Mouse (Mus musculus) left cerebral cortex, postnatal 4 days (tissue): ENCODE data around the gene Mrpl51. TPM values are rescaled to one million over a fixed set of nuclear protein-coding genes. Genes with fewer than 3 reads are reported as not detected.

Source experiments
- DNase-seq: peaks from one replicate; pipeline ENCODE4 v3.0.0-alpha.2; 2022
- intact Hi-C: fragments of 180-260 bp; cut with DNase I; formaldehyde crosslinking; loops from one replicate; pipeline ENCODE4 v1.15.1; 2025
- total RNA-seq, 2 experiments: library from RNA; stranded (reverse); gene quantifications; 2 replicates each; pipeline ENCODE4 v1.2.3; 2021

The Mrpl51 gene
- total RNA-seq, 2 experiments from 2014 or later, result 67.7 to 72.7 TPM

DNA sequence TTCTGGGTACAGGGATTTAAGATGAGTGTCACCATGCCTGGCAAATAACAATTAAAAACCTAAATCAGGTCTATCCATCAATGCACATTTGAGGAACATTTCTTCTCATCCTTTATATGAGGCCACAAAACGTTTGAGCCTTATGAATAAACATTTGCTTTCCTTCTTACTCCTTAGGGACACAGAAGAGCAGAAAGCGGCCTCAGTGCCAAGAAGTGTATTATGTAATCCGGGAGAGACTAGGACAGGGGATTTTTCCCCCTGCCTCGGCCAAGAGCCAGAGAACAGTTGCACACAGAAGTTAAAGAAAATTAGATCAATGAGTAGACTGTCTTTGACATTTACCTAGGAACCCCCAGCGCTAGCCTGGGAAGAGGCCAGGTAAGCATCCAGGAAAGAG lies 9.5 kb upstream of the Mrpl51 start:
- intact Hi-C loops, result no loop called here
- DNase-seq, result no peak

GRCm38 (mm10) chr6:125186203-125186602 lies 5.4 kb upstream of the Mrpl51 start:
- no peak for DNase-seq
- intact Hi-C loops, result no loop called here

GRCm38 (mm10) chr6:125190816-125191215 lies 785 bp upstream of the Mrpl51 start:
- intact Hi-C loops, result no loop called here
- DNase-seq, result no peak

GRCm38 (mm10) chr6:125192016-125192714 lies 564 bp downstream of the Mrpl51 start:
- intact Hi-C loops, result no loop called here
- peak; percentile 95 for DNase-seq

- no peak for DNase-seq
- intact Hi-C loops, result no loop called here
Observed at GRCm38 (mm10) chr6:125192841-125193240, 1.2 kb downstream of the Mrpl51 start.

DNA sequence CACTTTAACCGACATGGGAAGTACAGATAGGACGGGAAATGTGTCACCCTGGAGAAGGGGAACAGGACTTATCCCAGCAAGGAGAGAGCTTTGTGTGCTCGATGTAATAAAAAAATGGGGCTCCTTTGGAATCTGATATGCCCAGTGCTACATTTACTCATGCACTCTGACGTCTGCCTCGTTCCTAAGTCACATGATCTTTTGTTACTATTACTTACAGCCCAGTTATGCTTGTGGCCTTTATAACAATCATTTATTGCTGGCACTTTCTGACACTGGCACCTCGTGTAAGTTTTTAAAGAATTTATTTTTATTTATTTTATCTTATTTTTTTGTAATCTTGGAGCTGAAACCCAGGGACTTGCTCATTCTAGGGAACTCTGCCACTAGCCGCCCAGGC lies 1.8 kb downstream of the Mrpl51 start:
- intact Hi-C loops, result no loop called here
- no peak for DNase-seq

DNA sequence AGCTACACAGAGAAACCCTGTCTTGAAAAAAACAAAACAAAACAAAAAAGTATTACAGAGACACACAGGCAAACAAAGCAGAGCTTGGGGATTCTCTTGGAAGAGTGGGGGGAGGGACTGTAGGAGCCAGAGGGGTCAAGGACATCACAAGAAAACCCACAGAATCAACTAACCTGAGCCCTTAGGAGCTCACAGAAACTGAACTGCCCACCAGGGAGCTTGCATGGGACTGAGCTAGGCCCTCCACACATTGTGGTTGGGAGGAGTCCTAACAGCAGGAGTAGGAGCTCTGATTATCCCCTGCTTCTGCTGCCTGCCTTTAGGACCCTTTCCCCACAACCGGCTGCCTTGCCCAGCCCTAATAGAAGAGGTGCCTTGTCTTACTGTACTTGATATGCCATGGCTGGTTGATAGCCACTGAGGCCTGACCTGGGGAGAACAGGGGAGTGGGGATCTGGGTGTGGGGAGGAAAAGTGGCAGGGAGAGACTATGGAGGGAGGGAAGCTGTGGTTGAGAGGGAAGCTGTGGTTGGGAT lies 4.0 kb downstream of the Mrpl51 start:
- DNase-seq, result no peak
- intact Hi-C loops, result no loop called here

- DNase-seq, result no peak
Observed at GRCm38 (mm10) chr6:125196301-125196700, 4.7 kb downstream of the Mrpl51 start.

DNA sequence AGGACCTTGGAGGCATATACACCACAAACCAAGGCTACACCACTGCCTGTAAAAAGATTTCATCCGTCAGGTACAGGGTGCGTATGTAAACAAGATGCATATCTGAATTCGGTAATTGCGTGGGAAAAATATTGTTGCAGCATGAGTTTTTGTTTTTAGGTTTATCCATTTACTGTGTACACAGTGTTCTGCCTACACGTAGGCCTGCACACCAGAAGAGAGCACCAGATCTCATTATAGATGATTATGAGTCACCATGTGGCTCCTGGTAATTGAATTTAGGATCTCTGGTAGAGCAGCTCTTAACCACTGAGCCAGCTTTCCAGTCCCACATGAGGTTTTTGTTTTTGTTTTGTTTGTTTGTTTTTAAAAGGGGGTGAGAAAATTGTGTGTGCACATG lies 5.6 kb downstream of the Mrpl51 start:
- DNase-seq, result no peak
- intact Hi-C loops, result no loop called here

More at GRCm38 (mm10) chr6:125196301-125196700, 4.7 kb downstream of the Mrpl51 start:
- intact Hi-C loops, result no loop called here

- no peak for DNase-seq
- intact Hi-C loops, result no loop called here
Observed at GRCm38 (mm10) chr6:125210436-125210835, 18.8 kb downstream of the Mrpl51 start.

GRCm38 (mm10) chr6:125212621-125213020 lies 21.0 kb downstream of the Mrpl51 start:
- intact Hi-C loops, result no loop called here
- no peak for DNase-seq

DNA sequence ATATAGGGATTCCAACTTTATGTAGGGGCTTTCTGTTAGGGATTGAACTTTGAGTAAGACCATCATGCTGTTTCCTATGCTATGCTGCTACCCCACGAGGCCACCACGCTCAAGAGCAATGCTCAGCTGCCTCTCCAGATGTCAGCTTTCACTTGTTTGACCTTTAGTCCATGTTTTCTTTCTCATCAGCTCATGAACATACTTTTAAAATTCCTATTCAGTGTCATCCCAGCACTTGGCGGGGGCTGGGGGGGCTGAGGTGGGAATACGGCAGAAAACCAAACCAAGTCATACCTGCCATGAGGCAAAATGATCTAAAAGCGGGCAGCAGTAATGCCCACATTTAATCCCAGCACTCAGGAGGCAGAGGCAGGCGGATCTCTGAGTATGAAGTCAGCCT lies 21.5 kb downstream of the Mrpl51 start:
- DNase-seq, result no peak
- intact Hi-C loops, result no loop called here

GRCm38 (mm10) chr6:125213715-125214114 lies 22.1 kb downstream of the Mrpl51 start:
- intact Hi-C loops, result no loop called here
- no peak for DNase-seq

GRCm38 (mm10) chr6:125215148-125215954 lies 23.8 kb downstream of the Mrpl51 start, which contains the start of gene Vamp1:
Gene Vamp1, plus strand, starts transcription at chr6:125215551.
- peak; percentile 92 for DNase-seq
- intact Hi-C loops, result loop anchor here (5.0 kb wide), 1 partner anchor 57 kb away; no protein-coding TSS in a partner anchor

GRCm38 (mm10) chr6:125216898-125217297 lies 25.3 kb downstream of the Mrpl51 start:
- intact Hi-C loops, result loop anchor here (5.0 kb wide), 1 partner anchor 55 kb away; no protein-coding TSS in a partner anchor
- no peak for DNase-seq

DNA sequence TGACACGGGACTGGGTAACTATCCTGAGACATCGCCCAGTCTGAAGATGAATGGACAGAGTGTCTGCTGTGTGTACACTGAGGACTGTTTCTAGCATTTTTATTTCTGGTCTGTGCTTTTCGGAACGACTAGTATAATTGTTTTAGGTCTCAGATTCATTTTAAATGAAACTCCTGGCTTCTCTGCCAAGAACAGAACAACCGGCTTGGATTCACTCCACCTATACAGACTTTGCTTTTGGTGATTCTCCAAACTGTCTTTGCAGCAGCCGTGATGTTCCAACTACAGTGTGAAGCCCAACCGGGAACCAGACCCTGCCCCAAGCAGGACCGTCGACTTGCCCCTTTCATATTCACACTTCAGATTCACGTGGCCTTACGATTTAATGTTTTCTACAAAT lies 26.3 kb downstream of the Mrpl51 start:
- no peak for DNase-seq
- intact Hi-C loops, result loop anchor here (5.0 kb wide), 1 partner anchor 54 kb away; no protein-coding TSS in a partner anchor

DNA sequence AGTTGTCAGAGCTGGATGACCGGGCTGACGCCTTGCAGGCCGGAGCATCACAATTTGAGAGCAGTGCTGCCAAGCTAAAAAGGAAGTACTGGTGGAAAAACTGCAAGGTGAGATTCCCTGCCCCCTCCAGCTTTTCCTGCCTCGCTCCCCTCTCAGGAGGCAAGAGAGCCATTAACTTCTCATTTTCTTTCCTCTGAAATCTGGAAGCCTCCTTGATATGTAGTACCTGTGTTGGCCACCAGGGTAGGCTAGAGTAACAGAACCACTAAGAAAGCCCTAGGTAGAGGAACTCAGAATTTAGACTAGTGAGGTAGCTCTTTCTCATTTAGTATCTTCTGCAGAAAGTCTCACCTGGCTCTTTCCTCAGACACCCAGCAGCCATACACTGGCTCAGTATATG lies 27.4 kb downstream of the Mrpl51 start:
- peak; percentile 48 for DNase-seq
- intact Hi-C loops, result loop anchor here (5.0 kb wide), 1 partner anchor 53 kb away; no protein-coding TSS in a partner anchor

- intact Hi-C loops, result no loop called here
Observed at GRCm38 (mm10) chr6:125221115-125221745, 29.6 kb downstream of the Mrpl51 start.

DNA sequence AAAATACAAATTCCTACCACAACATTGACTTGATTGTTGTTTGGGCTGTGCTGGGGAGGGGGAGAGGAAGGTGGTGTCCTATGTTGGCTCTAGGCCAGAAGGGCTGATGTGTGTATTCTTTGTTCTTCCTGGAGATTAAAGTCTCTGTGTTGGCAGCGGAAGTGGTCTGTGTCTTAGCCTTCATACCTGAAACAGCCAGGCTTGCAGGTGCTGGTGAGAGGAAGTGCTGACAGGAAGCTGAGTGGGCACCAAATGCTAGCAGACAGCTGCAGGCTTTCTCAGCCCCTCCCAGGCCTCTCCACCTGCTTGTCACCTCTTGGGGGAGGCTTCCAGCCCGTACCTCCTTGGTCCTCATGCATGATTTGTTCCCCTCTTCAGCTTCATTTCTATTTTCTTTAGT lies 30.5 kb downstream of the Mrpl51 start:
- DNase-seq, result no peak
- intact Hi-C loops, result no loop called here

More at GRCm38 (mm10) chr6:125221115-125221745, 29.6 kb downstream of the Mrpl51 start:
- DNase-seq, result no peak

GRCm38 (mm10) chr6:125222577-125222976 lies 31.0 kb downstream of the Mrpl51 start:
- intact Hi-C loops, result no loop called here
- no peak for DNase-seq
